Mouse (Mus musculus) kidney, adult 2 months (tissue): ENCODE measurements at regions not wholly inside any gene's neighbourhood (a gene's known extent, or its start where the extent isn't known, plus 50 kb on each side); places are given as distances from the start of the nearest gene placed in this dataset.

ENCODE experiments used
- CTCF ChIP-seq: fragments of 200-500 bp; conservative IDR thresholded peaks from 2 replicates; pipeline ENCODE4 v1.5.1; 2011; ENCODE audit warnings: low read depth, mild to moderate bottlenecking, control low read depth, low read length, moderate library complexity, mixed read lengths; ENCODE audit not compliant: insufficient read depth, insufficient read length
- POLR2A ChIP-seq: fragments of 200-500 bp; IDR thresholded peaks from one replicate; pipeline ENCODE4 v1.6.1; 2011; ENCODE audit warnings: low read depth, low read length, control low read depth

GRCm38 (mm10) chr19:14968283-14968682, 370.4 kb upstream of the Tle4 start:
- TF ChIP-seq CTCF: no peak
- TF ChIP-seq POLR2A: no peak
